Mouse (Mus musculus) ES-CJ7 (cell line): ENCODE data around the gene Swi5.

ENCODE experiments used
- DNase-seq: peaks from one replicate; pipeline ENCODE4 v3.0.0; 2011; ENCODE audit warnings: low read depth, low spot score

The Swi5 gene

DNA sequence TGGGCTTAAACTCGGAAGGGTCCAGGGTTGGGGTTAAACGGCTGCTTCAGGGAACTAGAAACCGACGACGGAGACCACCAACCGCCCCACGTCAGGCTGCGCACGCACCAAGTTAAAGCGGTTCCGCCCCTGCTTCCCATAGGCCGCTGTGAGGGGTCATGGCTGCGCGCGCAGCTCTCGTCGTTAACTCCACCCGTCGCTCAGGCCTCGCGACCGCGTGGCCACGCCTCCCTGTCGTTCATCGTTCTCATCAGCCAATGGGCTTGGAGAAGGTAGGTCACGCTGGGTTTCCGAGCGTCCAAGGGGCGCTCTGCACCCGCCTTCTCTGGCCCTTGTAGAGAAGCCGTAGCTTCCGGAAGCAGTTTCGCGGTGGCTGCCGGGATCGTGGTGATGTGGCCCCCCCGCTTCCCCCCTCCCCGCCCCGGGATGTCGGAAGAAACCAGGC, at the start of gene Swi5:
Gene Swi5 (minus strand): TSS at position 153 of the 445 bp plus-strand sequence.
- DNase-seq, result peak; percentile 100

DNA sequence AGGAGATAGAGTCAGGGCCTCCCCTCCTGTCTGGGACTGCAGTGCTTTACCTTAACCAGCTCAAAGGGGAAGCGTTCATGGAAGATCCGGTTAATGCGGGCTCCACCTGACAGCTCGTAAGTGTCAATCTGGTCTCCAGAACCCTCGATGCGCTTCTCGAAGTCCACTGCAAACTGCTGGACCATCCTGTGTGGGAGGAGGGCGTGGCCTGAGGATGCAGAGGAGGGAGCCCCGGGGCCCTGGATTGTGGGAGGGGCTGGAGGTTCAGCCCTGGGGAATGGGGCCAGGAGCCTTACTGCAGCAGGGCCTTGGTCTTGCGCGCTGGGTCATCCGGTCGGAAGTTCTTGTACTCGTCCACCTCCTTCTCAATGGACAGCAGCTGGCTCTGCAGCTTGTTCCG, 48.0 kb upstream of the Swi5 start:
- DNase-seq, result no peak

DNA sequence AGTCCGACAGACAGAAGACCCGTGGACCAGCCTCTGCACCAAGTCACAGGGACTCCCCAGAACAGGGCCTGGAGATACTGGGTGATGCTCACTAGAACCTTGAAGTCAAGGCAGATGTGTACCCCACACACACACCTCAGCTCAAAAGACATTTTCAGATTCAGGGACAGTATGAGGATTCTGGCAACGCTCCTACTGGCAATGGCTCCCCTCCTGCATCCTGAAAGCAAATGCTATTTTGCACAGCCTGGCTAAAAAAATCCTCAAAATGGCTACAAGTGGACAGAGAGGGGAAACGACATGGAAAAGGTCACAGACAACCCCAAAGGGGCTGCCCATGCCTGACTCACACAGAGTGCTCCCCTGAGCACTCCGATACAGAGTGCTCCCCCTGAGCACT, 44.3 kb upstream of the Swi5 start:
- no peak for DNase-seq

DNA sequence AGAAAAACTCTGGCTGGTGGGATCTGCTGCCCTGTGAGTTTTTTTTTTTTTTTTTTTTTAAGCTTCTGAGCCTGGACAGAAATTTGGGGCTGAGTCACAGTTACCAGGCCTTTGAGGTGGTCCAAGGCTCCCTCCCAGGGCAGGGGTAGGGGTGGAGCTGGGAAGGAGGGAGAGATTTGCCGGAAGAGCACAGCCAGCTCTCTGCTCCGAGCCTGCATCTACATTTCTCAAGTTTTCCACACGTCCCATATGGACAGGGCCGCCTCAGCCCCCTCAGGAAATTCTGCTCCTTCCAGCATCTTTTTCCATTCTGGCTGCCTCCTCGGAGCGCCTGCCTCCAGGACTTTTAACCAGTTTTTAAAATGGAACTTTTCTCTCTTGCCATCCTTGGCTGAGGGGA, 41.7 kb upstream of the Swi5 start:
- no peak for DNase-seq

DNA sequence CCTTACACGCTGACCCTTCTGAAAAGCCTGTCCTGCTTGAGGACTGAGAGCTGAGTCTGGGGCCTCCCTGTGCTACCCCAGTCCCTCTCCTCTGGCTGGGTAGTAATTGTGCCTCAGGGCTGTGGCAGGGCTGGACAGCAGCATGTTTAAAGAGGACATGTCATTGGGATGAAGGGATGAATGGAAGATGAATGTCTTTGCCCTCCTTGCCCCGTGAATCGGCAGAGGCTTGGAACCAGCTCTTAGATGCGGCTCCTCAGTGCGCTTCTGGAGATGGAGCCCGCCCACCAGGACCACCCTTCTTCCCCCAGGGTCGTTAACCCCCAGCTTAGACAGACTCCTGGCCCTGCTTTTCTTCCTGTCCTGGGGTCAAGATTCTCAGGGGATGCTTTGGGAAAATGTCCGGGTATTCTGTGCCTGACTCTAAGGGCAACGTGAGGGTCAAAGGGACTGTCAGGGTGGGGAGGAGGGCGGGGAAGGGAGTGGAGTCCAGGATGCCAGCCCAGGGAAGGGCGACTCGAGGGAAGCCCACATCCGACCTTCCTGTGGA, 41.1 kb upstream of the Swi5 start:
- no peak for DNase-seq

DNA sequence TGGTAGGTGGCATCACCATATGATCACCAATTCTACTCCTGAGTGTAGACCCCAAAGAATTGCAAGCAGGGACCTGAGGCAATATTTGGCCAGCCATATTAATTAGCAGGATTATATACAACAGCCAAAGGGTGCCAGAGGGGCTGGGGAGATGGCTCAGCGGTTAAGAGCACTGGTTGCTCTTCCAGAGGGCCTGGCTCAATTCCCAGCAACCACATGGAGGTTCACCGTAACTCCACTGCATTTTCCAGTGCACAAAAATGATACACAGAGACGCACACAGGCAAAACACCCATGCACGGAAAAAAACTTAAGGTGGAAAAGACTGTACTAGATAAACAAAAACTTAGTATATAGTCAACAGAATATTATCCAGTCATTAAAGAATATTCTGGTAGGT, 39.3 kb upstream of the Swi5 start:
- no peak for DNase-seq

DNA sequence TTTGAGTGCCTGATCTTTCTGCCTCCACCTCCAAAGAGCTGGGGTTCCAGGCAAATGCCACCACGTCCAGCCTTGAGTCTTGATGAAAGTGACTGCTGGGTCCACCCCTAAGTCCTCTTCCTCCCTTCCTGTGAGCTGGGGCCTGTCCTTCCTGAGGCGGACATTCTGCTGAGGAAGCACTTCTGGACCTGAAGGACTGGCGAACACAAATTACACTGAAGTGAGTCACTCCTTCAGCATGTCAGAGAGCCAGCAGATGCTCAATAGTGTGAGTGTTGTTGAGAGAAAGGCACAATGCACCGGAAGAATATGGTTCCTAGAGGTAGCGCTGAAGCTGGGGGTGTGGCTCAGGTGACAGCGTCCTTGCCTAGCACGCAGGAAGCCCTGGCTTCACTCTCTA, 37.5 kb upstream of the Swi5 start:
- DNase-seq, result no peak

DNA sequence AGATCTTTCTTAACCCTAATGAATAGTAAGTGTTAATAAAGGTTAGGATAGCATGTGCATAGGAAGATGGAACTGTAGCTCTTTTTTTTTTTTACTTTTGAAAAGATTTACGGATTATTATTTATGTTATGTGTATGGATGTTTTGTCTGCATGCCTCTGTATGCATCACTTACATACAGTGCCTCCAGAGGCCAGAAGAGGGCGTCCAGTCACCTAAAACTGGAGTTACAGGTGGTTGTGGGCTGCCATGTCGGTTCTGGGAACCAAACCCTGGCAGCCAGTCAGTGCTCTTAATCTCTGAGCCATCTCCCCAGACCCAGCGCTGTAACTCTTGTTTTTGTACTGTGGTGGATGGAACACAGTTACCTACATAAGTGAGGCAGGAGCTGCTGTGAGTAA, 36.4 kb upstream of the Swi5 start:
- peak; percentile 51 for DNase-seq

DNA sequence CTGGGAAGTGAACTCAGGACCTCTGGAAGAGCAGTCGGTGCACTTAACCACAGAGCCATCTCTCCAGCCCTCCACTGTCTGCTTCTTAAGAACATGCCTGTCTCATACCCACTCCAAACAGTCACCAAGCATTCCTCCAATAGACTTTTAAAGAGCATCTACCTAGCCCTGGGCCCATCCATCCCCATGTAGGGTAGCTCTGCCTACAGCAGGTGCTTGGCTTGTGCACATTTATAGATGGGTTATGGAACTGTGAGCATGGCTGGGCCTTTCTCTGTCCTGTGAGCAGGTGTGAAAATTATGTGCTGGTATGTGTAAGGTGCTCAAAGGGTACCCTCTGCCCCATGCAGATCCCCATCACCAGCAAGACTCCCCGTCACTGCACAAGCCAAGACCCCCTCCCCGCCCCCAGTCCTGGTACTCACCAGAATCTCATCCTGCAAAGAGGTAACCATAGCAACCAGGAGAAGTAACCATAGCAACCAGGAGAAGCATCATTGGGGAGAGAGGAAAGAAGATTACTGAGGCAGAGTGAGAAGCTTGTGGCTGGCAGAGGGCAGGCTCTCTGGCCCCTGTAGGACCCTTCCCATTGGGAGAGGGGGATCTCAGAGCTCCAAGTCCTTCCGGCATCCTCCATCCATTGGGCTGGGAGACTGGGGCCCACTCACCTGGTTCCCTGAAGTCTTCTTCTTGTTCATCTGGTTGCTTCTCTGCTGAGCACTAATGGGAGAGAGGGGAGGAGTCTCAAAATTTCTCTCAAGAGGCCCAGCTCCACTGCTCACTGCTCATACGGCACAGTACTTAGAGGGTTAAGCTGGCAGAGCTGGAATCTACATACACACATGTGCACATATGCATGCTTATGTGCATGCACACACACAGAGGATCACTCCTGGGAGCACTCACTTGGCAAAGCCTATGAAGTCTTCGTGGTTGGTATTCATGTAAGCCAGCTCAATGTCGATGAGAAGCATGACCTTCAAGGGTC, 35.2 kb upstream of the Swi5 start:
- no peak for DNase-seq

DNA sequence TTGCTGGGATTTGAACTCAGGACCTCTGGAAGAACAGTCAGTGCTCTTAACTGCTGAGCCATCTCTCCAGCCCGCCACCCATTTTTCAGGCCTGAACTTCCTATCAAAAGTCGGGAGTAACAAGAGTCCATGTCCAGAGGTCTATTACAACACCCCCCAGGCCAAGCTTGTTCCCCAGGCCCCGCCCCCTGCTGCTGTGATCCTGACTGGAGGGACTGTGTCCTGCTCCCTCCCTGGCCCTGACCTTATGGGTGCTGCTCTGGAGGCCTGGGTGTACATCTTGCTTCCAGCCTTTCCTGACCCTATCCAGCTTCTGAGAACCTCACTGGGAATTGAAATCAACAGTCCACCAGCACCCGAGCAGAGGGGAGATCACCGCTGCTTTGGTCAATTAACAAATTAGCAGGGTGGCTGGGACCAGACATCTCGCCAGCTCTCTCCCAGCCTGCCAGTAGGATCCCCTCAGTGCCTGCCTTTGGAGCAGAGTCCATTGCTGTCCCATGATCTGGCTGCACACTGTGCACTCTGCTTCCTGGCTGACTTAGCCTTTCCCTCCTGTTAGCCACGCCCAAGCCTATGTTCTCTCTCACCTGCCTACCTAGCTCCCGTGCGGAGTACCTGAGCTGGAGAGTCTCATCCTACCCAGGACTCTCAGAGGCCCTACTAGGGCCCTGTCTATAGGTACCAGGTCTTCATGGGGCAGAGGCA, 33.9 kb upstream of the Swi5 start:
- no peak for DNase-seq

DNA sequence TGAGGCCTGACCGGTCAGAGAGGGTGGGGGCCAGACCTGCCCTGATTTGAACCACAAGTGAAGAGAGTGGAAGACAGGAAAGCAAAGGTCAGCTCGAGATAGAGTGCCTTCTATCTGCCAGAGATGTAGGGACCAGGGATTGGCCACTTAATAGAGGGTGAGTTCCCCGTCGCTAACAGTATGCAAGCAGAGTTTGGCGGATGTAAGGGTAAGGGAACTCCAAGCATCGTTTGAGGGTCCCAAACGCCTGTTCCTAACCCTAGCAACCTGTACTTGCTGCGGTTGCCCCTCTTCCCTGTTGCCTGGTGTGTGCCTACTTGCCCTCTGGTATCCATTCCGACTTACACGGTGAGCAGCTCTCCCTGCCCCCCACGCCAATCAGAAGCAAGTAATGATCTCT, 32.8 kb upstream of the Swi5 start:
- DNase-seq, result no peak

DNA sequence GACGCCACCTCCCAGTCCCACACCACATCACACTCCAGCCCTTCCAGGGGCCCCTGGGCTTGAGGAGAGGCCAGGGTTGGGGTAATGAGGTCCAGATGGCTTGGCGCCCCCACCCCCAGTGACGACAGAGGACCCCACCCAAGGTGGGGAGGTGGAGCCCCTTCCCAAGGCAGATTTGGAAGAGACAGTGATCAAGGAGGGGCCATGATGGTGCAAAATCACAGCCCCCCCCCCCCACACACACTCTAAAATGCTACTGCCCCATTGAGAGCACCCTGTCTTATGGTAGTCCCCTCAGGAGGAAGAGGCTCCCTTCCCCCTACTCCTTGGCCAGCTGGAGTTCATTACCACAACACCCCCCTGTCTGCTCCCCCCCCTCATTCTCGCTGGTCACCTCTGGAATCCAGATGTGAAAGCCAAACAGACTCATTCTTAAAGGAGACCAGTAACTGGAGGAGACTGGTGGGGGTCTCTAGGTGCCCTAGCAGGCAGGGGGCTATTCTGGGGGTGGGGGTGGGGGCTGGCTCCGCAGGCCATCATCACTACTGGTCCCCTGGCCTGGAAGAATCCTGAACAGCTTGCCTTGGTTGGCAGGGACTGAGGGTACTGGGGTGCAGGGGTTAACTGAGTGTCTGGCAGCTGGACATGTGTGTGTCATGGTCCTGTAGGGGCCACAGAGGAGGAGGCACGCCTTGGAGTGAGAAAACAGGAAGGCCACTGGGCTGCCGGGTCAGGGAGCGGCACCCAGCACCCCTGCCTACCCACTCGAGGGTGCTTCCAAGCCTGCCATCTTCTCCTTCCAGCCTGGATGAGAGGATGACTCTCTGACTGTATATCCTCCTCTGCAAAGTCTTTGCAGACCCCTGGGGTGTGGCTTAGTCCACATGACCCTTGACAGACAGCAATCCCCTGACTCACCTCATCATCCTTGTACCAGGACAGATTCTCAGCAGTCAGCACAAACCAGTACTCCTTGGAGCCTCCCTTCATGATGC, 32.0 kb upstream of the Swi5 start:
- no peak for DNase-seq

DNA sequence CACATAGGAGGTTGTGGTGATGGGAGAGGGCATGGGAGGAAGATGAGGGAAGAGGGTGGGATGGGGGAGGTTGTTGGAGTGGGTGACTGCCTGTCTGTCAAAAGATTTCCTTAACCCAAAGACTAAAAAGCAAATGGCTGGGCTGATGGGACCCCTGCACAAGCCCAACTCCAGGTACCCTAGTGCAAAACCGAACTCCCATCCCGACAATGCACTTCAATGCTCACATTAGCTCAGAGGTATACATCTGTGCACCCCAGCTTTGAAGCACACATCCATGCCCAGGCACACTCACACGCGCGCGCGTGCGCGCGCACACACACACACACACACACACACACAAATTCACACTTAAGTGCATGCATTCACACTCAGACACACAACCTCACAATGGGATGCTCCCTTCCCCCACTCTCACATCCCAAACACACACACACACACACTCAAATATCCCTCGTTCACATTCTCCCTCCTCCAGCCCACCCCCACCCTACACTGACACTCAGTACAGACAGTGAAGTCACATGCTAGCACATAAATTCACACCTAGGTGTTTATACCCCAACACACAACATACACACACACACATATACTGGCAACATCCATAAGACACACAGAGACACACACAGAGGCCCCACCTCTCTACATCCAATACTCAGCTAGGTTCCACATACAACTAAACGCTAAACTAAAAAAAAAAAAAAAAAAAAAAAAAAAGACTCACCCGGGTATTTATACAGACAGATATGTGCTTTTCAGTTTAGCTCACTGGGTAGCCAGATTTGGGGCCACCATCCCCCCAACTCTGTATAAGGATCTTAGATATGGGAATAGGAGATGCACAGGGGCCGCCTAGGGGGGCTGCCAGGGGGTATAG, 31.1 kb upstream of the Swi5 start:
- no peak for DNase-seq

DNA sequence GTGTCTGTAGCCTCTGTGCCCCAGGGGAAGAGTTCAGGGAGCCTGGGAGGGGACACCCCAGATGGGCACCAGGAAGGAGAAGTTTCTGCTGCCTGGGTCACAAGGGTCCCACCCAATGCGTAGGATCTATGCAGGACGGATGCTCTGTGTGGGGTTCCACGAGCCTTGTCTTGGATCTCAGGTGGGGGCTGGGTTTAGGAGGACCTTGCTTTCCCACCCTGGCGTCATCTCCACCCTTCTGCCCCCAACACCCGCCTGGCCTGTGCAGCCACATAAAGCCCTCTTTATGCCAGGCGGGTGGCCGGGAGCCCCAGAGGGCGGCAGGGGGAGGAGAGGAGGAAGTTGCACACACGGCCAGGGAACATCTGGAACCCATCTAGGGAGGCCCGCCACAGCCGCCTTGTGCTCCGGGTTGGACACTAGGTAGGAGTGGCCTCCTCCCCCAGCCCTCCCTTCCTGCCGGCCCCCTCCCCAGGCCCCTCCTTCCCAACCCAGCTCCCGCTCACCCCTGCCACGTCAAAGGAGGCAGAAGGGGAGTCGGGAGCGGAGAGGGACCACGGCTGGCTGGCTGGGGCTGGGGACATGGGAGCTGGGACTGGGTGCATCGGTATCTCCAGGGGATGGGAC, 30.0 kb upstream of the Swi5 start:
- no peak for DNase-seq

DNA sequence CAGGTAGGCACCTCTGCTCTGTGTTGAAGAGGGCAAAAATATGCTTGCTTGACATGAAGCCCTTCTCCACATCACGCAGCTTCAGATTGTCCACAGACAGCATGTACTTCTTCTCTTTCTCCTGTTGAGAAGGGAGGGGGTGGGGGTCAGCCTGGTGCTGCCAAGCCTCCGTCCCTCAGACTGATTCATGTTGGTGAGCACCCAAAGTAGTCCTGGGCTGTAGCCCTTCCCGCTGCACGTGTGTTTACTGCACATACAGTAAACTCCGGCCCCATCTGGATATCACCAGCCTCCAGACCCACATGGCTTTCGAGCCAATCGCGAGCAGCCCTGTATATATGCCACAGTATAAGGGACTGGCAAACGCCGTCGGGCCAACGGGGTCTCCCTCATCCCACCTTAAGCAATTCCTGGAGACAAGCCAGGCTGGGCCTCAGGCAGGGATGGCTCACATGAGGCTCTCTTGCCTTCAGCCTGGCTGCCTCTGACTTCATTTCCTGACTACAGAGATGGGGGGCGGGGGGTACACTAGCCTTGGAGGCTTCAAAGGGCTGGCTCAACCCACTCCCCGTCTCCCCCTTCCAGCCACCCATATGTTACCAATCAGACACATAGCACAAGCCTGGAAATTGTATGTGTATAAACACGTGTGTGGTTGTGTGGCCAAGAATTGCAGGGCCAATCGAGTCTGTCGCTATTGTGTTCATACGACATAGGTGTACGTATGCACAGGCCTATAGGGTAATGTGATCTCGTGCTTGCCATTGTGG, 29.2 kb upstream of the Swi5 start:
- DNase-seq, result no peak

DNA sequence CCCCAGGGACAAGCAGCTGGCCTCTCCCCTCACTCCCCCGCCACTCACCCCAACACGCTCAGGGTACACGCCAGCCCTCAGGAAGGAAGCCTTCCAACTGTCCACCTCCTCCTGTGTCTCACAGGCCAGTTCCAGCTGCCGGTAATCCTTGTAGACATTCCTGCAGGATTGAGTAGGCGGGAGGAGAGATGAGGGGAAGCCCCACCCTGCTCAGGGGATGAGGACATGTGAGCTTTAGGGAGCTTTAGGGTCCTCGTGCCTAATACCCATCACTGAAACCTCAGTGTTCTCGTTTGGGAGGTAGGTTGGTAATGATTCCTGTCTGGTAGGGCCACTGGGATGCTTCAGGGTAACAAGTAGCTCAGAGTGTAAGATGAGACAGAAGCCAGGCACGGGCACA, 27.9 kb upstream of the Swi5 start:
- no peak for DNase-seq

DNA sequence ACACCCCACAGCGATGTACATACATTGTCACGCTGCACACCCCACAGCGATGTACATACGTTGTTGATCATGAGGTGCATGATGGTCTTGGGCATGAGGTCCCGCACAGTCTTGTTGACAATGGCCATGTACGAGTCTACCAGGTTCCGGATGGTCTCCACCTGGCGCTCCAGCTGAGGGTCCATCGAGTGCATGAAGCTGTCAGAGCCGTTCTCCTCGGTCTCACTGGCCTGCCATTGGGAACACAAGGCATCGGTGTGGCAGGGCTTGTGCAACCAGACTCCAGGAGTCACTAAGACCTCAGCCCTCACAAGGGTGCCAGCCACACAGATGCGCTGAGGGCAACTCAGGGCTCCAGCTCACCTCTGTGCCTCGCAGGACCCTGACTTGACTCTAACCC, 27.0 kb upstream of the Swi5 start:
- DNase-seq, result no peak

DNA sequence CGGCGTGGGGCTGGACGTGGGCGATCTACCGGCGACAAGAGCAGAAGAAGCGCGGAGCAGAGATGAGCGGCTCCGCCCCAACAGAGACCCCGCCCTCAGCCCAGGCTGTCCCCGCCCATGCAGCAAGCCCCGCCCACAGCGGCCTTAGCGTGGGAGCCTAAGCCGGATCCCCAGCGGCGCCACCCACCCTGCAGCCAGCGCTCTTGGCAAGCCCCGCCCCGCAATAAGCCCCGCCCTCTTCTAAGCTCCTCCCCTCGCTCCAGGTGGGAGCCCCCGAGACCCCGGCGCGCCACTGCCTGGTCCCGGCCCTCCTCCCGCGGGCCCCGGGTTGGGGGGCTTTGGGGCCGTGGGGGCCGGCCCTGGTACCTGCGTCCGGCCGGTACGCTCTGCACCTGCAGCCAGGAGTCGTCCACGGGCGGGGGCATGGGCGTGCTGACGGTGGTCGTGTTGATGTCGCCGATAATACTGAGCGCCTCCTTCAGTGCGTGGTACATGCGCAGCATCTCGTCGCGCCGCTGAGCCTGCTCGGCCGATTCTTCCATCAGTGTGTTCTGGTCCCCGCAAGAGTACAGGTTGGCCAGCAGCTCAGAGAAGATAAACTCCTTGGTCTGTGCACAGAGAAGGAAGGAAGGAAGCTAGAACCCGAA, 24.6 kb upstream of the Swi5 start:
- peak; percentile 95 for DNase-seq
